Mouse (Mus musculus): ENCODE results near the gene Dad1.

Gene Dad1

DNA sequence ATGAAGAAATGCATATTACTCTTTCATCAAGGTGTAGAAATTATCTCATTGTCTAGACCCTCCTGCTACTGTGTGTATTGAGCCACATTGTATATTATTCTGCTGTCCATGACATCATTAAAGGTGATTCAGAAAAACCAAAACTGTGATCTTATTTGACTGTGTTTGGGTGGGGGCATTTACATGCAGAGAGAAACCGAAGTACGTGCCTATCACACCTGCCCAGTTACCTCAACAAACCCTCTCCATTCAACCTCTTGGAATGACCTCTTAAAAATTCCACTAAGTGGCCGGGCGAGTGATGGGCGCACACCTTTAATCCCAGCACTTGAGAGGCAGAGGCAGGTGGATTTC is 29.9 kb downstream of the Dad1 start:
- no peak for DNase-seq

DNA sequence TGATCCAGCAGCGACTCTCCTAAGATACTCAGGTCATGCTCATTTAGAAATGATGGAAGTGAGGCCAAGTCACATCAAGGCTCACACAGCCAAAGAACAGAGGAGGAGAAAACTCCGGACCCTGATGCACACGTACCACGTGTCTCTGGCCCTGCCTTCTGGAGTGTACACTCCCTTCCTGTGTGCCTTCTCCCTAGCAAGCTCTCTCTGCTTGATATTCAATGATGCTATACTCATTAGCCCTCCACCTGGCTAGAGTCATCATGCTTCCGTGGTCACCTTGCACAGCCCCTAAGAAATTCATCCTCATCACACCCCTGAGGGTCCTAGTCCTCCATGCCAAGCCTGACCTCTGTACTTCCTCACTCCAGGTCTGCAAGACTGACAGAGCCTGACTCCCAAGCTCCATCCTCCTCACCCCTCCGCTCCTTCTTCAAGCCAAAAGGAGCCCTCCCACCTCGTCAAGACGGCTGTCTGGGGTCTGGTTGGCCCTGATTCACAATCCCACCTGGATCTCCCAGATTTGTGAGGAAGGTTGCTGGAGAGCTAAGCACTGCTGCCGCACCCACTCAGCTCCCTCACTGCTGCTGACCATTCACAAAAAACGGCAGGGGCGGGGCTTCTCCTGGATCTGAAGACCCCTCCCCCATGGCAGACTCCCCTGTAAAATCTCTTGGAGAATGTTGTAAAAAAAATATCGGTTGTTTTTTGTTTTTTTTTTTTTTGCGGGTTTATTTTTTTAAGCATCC is 30.4 kb downstream of the Dad1 start:
- no peak for DNase-seq

DNA sequence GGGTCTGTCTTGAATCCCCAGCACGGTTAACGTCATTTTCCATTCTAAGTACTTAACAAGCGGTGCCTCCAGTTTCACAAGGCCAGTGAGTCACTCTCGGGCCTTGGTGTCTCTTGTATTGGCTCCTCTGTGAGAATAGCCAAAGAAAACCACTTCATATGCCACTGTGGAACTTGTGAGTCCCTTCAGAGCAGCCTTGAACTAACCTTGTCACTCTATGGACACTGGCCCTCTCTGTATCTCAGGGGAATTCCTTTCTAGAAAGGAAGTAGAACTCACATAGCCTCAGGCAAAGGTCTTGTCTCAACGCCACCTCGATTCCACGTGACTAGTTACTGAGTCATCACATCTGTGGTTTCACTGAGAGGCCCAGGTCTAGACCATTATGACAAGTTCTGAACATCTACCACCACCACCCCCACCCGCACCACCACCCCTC is 31.6 kb downstream of the Dad1 start:
- no peak for DNase-seq

DNA sequence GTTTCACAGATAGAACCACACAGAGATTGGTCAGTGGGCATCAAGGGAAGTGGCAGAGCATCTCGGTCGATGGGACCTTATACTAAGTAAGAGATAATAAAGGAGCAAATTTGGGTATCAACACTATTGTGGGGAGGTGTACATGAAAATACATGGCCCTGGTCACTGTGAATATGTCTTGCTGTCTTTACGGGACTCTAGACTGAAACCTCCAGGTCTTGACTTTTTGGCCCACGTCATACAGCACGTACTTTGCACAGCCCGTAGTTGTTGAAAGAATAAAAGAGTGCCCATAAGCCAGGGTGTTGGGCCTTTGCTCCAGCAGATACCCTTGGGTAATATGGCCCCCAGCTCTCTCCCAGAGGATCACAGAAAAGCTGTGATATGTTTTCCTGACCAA is 32.3 kb downstream of the Dad1 start:
- DNase-seq: no peak

DNA sequence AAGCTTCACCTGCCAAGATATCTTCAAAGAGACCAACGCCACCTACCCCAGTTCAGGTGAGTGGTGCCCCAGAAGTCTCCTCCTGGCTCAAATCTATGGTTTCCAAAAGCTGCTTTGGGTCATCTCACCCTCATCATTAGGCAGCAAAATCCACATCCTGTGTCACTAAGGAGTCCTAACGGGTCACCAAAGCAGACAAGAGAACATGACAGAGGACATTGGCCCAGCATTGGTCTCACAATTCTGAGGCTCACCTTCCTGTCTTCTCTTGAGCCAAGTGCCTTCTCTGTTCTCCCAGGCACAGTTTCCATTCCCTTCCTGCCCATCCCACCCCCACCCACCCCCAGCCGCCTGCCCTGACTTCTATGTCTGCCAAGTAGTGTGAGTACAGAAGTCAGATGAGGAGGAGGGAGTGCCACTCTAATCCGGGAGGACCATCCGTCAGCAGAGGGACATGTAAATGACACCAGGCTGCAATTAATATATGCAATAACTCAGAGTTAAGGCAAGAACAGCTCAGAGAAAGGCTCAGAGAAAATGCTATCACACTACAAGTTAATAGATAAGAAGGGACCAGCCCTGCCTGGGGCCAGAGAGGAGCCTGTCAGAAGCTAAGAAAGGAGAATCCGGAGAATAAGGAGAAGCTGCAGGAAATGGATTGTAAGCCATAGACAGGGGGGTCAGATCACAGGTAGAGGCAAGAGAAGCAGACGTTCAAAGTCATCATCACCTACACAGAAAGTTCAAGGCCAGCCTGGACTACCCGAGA is 33.0 kb downstream of the Dad1 start:
- DNase-seq: no peak

DNA sequence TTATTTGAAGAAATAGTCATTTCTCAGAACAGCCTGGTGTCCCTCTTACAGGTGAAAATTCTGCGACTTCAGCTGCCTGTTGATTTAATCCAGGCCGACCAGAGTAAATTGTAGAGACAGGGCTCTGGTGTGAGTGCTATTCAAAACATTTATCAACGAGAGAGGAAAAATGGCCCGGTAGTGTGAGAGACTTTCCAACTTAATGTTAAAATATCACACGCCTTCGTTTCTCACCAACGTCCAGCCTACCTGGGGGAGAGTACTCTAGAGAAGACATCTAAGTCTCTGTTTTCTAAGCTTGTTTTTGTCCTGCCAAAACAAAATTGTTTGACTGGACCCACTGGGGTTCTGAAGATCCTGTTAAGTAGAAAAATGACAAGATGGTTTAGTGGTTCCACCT is 34.1 kb downstream of the Dad1 start:
- DNase-seq: no peak

DNA sequence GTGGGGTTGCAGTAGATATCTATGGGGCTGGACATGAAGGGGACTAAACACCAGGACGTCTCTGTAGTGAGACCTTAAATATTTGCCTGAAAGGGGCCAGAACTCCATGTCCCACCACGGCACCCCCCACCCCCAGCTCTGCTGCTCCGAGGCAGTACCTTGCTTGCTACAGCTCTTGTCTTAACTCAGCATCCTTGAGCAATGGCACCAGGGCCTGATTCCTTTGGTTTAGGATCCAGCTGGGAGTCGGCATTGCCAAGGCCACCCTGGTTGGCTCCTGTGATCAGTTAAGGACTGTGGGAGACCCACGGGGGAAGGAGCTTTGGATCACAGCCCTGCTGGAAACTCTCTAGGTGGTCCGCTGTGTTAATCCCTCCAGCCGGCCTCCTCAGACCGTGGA is 34.6 kb downstream of the Dad1 start:
- DNase-seq: no peak

DNA sequence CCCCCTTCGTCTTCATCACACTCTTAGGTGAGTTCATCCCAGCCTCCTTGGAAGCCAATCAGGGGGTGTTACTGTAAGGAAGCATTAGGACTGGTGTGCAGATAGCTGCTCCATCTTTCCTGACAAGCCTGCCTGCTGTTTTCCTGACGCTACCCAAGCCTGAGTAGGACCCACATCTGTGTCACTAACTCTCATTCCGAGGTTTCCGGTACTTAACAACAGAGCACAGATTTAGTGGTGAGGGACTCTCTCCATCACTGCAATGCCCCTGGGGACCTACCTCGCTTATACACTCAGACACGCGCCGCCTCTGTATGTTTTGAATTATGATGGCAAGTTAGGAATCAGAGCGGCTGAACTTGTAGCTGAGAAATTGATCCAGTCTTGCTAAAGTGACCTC is 35.2 kb downstream of the Dad1 start:
- DNase-seq: no peak

DNA sequence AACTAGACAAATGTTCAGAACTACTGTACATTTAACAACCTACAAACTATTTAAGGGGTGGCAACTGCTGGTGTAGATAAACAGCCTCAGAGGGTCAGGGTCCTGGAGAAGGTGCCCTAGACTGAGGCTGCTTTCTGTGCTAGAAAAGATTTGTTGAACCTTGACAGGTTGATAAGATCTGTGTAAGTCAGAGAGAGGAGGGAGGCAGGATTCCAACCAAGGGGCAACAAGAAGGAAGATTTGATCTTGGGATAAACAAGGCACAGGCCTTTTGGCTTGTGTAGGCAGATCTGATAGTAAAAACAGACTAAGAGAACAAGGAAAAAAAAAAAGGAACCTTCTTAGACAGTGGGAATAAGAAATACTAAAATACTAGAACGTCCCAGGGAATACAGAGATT is 35.7 kb downstream of the Dad1 start:
- DNase-seq: no peak

DNA sequence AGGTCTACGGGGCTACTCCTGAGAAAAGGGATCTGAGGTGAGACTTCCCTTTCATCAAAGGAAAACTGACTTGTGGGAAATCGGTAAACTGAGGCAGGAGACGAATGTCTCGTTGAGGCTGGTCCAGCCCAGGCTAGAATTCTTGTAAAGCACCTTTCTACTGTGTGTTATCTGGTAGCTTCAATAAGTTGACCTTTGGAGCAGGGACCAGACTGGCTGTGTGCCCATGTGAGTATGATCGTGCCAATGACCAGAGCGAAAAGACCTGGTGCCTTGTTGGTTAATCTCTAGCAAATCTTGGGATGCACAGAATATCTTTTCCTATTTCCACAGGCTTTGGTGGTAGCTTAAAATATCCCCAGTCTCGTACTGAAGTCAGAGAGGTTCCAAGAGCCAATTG is 37.8 kb downstream of the Dad1 start:
- DNase-seq: no peak

DNA sequence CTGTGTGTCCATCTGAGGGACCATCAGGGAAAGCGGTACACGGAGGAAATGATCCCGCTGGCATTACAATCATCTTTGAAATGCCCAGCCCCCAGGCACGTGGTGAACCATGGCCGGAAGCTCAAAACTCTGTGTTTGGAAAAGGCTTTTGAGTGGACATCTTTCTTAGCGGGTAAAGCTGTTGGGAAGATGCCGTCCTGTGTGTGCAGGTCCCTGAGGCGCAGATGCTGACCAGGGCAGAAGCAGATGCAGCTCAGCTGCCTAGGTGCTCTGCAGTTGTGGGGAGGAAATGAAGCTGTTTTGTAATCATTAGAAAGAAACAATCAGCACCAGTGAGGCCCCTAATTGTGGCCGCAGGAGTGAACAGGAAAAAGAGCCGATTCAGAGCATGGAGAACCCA is 39.0 kb downstream of the Dad1 start:
- no peak for DNase-seq

DNA sequence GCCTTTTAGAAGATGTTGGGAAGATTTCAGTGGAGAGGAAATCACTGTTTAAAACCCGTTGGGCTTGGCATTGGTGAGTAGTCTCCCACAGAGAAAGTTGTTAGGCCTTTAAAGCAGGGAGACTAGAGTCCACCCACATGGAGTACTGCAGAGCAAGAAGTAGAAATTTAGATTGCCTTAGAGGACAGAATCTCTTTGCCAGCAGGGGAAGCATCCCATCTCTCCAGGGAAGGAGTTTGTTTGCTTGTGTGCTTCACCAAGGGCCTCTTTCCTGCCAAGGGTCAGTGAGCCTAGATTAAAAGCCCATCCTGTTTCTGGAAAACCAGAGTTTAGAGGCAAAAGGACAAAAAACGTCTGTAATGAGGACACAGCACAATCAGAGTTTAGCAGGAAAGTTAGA is 39.4 kb downstream of the Dad1 start:
- DNase-seq: no peak

DNA sequence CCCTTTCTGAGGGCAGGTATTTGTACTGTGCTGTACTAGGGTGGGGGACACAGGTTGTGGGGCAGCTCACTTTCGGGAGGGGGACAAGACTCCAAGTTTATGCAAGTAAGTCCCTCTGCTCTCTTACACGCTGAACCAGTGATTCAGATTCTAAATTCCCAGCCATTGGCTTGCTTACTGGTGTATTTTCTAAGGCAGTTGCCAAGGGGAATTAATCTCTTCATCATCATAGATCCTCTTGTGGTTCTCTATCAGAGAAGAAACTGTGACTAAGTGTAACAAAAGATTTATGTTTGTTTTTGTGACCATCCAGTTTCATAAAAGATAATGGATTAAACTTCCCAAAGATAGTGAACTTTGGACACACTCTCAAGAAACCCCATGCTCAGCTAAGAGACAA is 40.2 kb downstream of the Dad1 start:
- DNase-seq: no peak

DNA sequence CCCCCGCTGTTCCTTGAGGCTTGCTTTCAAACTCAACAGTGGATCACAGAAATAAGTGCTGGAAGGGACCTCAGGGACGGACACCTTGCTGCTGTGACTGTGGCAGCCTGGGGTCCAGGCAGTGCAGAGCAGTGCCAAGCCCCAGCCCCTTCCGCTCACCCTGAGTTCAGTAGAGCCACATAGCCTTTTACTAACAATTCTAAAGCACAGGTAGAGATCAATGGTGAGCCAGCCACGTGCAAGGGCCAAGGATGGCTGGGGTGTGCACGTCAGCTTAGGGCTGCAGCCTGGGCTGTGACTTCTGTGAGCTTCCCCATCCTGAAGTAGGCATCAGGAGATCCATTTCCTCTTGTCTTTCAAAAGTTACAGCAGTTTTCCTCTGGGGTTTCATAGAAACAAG is 42.1 kb downstream of the Dad1 start:
- DNase-seq: no peak

DNA sequence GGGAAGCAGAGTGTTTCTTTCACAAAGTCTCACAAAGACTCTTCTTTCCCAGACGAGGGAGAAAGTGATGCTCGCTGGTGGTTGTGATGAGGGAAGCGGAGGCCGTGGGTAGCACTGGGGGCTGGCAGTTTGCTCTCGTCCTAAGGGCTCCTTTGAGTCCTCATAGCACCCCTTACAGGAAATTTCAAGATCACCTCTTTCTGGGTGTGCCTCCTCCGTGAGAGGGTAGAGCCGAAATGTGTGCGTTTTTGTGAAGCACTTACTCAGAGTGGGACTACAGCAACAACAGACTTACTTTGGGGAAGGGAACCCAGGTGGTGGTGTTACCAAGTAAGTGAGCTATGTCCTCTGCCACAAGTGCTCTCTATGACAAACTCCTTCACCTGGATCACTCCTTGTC is 42.7 kb downstream of the Dad1 start:
- DNase-seq: no peak

DNA sequence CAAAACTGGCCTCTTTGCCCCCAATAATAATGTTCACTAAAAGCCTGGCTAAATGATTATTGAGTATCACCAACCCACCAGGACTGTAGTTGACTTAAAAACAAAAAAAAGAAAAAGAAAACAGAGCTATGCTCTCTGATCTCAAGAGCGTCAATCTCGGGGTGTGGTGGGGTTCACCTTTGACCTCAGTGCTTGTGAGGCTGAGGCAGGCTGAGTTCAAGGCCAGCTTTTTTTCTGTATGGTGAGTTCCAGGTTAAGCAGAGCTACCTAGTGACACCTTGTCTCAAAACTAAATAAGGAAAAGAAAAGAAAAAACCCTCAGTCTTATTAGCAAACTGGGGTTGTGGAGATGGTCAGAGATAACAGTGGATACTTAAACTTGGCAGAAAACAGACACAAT is 43.5 kb downstream of the Dad1 start:
- no peak for DNase-seq

DNA sequence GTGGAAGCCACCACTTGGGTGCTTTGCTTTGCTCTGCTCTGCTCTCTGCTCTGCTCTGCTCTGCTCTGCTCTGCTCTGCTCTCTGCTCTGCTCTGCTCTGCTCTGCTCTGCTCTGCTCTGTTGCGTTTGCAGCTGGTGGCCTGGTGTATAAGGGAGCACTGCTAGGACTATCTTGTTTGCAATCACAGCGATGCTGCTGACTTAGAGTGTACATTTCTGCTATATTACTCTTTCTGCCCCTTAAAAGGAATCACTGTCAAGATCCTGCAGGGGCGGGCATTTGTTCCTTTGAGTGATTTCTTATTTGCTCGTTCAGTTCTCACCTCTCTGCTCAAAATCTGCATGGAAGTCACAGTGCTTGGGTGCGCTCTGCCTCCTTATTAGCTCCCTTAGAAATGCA is 44.0 kb downstream of the Dad1 start:
- no peak for DNase-seq

DNA sequence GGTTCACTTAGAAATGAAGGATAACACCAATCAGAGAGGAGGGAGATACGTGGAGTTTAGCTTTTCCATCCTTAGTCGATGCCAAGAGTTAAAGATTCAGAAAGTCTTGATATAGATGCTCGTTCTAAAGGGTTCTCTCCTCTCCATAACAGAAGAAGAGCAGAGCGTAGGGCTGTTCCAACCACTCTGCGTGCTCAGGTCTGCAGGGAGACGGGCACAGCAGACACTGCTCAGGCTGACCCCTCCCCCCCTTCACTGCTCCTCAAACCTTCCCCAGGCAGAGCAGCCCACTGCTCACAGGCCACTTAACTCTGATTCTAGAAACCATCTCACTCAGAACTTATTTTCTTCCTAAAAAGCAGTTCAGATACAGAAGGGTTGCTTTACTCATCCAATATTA is 45.2 kb downstream of the Dad1 start:
- no peak for DNase-seq

DNA sequence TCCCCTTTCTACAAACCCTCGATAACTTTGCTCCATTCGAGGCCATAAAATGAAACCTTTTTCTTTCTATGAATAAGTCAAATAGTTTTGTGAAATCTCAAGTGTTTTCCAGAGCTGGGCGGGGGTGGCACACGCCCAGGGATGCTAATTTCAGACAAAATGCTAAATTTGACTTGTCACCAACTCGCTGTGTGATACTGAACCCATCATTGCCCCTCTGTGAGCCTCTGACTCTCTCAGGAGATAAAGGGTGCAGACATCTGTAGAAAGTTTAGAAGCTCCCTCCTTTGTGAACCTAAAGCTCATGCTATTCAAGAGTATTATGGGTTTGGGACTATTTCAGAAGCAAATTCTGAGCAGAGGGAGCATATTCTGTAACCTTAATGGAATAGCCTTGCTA is 46.0 kb downstream of the Dad1 start:
- no peak for DNase-seq

DNA sequence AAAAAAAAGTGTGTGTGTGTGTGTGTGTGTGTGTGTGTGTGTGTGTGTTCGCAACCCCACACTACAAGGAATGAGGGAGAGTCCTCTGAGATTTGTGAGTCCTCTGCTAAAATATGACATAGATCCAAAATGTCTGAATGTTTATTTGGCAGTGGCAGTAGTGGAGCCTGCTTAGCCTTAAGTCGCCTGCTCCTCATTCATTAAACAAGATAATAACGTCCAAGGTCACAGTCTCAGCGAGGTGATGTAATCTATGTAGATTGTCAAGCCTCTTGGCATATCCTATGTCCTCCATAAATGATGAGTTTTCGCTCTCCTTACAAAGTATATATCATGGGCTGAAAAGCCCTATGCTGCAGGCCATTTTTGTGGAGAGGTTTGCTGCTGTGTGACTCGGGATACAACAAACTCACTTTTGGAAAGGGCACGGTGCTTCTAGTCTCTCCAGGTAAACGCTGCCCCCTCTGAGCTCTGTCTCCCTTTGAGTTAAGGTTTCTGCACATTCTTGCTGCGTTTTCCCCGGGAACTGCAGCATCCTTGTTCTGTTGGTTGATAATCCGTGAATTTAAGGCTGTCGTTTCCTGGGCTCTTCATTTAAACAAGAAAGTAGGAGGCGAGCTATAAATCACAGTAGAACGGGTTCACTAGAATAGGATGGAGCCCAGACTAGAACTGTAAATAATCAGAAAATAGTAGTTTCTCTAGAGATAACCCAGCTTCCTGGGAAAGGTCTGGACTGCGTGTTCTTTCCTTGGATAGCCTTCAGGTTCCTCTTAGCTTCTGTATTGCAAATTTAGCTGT is 47.0 kb downstream of the Dad1 start:
- no peak for DNase-seq

DNA sequence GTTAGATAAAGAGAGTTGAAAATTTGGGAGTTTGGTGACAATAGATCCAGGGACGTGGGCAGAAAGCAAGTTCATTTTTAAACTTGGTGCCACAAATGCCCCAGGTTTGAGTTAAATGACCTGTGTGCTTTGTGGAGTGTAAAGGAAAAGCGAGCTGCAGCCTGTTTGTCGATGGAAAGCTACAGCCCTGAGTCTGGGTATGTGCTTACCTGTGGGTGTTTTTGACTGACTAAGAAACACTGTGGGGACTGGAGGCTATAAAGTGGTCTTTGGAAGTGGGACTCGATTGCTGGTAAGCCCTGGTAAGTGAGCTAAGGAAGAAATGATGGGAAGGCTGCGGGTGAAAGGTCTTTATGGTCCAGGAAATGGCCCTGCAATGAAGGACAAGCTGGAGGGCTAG is 47.6 kb downstream of the Dad1 start:
- DNase-seq: no peak

DNA sequence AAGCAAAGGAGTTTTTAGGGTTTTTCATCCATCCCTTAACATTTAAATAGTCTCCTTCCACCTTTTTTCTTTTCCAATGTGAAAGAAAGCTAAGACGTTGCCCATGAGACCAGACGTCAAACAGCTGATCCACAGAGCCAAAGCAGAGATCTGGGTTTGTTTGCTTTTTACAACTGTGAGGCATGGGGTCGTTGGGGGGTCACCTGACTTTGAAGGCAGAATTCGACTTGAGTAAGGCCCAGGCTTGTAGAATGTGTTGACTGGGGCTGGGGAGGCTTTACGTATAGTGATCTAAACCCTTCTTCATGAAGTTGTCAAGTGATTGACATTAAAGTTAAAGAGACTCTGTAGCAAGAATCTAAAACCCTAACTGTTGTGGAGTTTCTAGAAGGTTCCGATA is 48.0 kb downstream of the Dad1 start:
- DNase-seq: no peak

DNA sequence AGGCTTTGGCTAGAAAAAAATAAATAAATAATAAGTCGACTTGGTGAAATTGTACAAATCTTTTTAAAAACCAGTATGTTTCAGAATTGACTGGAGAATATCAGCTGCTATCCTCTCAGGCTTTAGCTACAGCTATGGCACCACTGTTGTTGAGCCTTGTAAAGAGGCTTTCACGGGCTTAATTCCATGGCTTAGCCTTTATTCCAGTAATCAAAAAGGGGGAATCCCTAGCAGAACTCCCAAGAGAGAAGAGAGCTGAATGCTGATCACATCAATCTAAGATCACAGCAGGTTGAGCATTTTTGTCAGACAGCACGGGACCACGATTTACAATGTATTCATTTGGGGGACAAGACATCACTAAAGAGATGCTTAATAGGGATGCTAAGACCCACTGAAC is 49.1 kb downstream of the Dad1 start:
- DNase-seq: no peak

DNA sequence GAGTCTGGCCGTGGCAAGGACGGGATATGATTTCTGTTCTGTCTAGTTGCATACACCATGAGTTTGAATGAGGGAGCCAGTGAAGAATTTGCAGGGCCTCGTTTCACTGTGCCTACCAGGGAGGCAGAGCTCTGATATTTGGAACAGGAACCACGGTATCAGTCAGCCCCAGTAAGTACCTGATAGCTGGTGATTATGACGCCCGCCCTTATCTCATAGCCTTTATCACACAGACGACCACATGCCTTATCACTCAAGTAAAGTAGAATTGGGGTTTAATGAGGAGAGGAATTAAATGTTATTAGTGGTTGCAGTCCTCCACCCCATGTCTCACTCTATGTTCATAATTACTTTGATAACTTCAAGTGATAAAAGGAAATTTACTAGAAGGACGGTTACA is 49.6 kb downstream of the Dad1 start:
- no peak for DNase-seq

Measured in right cerebral cortex, postnatal 4 days (tissue).